Mouse (Mus musculus) liver, postnatal 0 days (tissue): ENCODE results near the gene Snx9. TPM values are rescaled to one million over a fixed set of nuclear protein-coding genes. Genes with fewer than 3 reads are reported as not detected.

Experiments
- ATAC-seq: fragments of 200-750 bp; cut with Nextera tagmentation; 2 replicates; pipeline ENCODE4 v1.8.0; 2017; ENCODE audit warnings: mild to moderate bottlenecking, moderate library complexity
- DNase-seq: peaks from one replicate; pipeline ENCODE4 v3.0.0-alpha.2; 2016
- H3K27ac ChIP-seq: fragments of 300-500 bp; sonication (generic); 2 replicates; pipeline ENCODE4 v1.5.1; 2014; ENCODE audit warnings: antibody characterized with exemption, moderate library complexity, mild to moderate bottlenecking, low read depth
- H3K27me3 ChIP-seq: fragments of 300-500 bp; sonication (generic); 2 replicates; pipeline ENCODE4 v1.6.1; 2014; ENCODE audit warnings: low read length, control low read depth, mixed read lengths; ENCODE audit not compliant: insufficient read depth
- H3K36me3 ChIP-seq: fragments of 300-500 bp; sonication (generic); replicated peaks from 2 replicates; pipeline ENCODE4 v1.6.1; 2014; ENCODE audit warnings: mild to moderate bottlenecking, control low read depth, low read length, moderate library complexity, mixed read lengths; ENCODE audit not compliant: insufficient read depth
- H3K4me1 ChIP-seq: fragments of 300-500 bp; sonication (generic); 2 replicates; pipeline ENCODE4 v1.6.1; 2014; ENCODE audit warnings: antibody characterized with exemption, mild to moderate bottlenecking, control low read depth; ENCODE audit not compliant: insufficient read depth
- H3K4me2 ChIP-seq: fragments of 300-500 bp; sonication (generic); 2 replicates; pipeline ENCODE4 v1.6.1; 2014; ENCODE audit warnings: low read depth, mild to moderate bottlenecking, low read length, moderate library complexity, mixed read lengths
- H3K4me3 ChIP-seq: fragments of 300-500 bp; sonication (generic); 2 replicates; pipeline ENCODE4 v1.5.1; 2014; ENCODE audit warnings: low read depth, low read length
- H3K9ac ChIP-seq: fragments of 300-500 bp; sonication (generic); replicated peaks from 2 replicates; pipeline ENCODE4 v1.6.1; 2014; ENCODE audit warnings: mild to moderate bottlenecking, moderate library complexity
- H3K9me3 ChIP-seq: fragments of 300-500 bp; sonication (generic); 2 replicates; pipeline ENCODE4 v1.6.1; 2016; ENCODE audit warnings: mild to moderate bottlenecking, control low read depth, low read length, mixed read lengths
- CTCF ChIP-seq: sonication (generic); IDR thresholded peaks from 2 replicates; pipeline ENCODE4 v1.5.1; 2016; ENCODE audit warnings: antibody characterized with exemption, low read depth
- EP300 ChIP-seq: IDR thresholded peaks from 2 replicates; pipeline ENCODE4 v1.6.1; 2016; ENCODE audit warnings: antibody characterized with exemption, low read depth, mild to moderate bottlenecking
- WGBS: fragments of 180-500 bp; shearing (Covaris S2); extraction: QIAGEN DNeasy Blood & Tissue Kit; methylation state at CpG from one replicate; pipeline ENCODE4 v1.1.7; 2014; ENCODE audit not compliant: insufficient replicate concordance; 5-methylcytosine and 5-hydroxymethylcytosine counted together
- polyA plus RNA-seq: library from polyadenylated mRNA; unstranded; fragments of >200 nt; fragmentation: Nextera tagmentation; extraction: Ambion mirVana; gene quantifications from 2 replicates; pipeline ENCODE4 v1.2.1, GENCODE M21; 2015

Gene Snx9
- polyA plus RNA-seq, 1 experiment from 2014 or later: 13.5 TPM

- TF ChIP-seq EP300 (no peak), CTCF (no peak)
- Histone ChIP-seq H3K27ac (peak overlapping the region; percentile 64), H3K27me3 (no peaks in the 10 kb centered on the region), H3K9me3 (no peaks in the 10 kb centered on the region), H3K4me1 (peaks cover 35% of the 10 kb centered on the region), H3K9ac (no peak overlapping the region; the same call in 1 of the 2 replicates), H3K4me2 (peak overlapping the region; percentile 38; the same call in 1 of the 2 replicates), H3K4me3 (no peak overlapping the region), H3K36me3 (no peaks in the 10 kb centered on the region)
- WGBS: 16% methylated on average over 3 of the region's 3 CpGs
- DNase-seq (peak; percentile 53), ATAC-seq (peak; percentile 58)
These were observed 11.2 kb upstream of the Snx9 start for GRCm38 (mm10) chr17:5829930-5830329.

DNA sequence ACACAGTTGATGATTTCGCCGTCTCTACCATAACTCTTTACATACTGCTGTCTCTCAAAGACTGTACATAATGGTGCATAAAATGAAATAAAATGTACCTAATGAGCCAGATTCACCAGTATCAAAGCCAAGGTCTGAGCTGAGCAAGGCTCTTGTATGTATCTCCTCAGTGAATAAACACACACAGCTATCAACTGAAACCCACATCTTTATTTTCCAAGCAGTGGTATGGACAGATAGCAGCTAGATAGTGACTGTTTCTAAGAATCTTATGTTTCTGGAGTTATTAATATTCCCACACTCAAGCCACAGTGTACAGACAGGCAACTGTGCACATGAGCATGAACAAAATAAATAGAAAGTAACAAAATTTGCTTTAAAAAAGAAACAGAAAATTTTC is 10.7 kb upstream of the Snx9 start:
- ATAC-seq (peak; percentile 66), DNase-seq (no peak)
- H3K9me3 ChIP-seq: no peaks in the 10 kb centered on the region
- no peak overlapping the region for H3K9ac ChIP-seq
- H3K27ac ChIP-seq: peak overlapping the region; percentile 64
- no peaks in the 10 kb centered on the region for H3K27me3 ChIP-seq
- no peaks in the 10 kb centered on the region for H3K36me3 ChIP-seq
- 47% methylated on average over 2 of the region's 2 CpGs for WGBS
- H3K4me2 ChIP-seq: peak overlapping the region; percentile 38; the same call in 1 of the 2 replicates
- no peak for TF ChIP-seq CTCF
- peak; percentile 79 for TF ChIP-seq EP300
- H3K4me1 ChIP-seq: peaks cover 35% of the 10 kb centered on the region
- no peak overlapping the region for H3K4me3 ChIP-seq

DNA sequence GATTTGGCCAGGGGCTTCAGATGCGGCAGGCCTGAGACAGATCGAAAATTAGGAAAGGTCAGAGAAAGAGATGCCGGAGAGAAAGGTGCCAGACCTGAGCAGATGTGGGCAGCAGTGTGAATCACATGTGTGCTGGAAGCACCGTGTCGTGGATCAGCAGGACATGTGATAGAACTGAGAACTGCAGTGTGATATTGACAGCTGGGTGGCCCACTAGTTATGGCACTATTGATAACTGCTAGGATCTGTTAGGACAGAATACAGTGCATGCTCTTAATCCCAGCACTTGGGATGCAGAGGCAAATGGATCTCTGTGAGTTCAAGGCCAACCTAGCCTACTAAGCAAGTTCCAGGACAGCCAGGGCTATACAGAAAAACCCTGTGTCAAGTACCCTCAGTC is 10.3 kb upstream of the Snx9 start:
- Histone ChIP-seq H3K4me1 (peaks cover 35% of the 10 kb centered on the region), H3K4me2 (no peak overlapping the region), H3K27ac (no peak overlapping the region), H3K27me3 (no peaks in the 10 kb centered on the region), H3K36me3 (no peaks in the 10 kb centered on the region), H3K9ac (no peak overlapping the region), H3K9me3 (no peaks in the 10 kb centered on the region), H3K4me3 (no peak overlapping the region)
- WGBS: 67% methylated on average over 5 of the region's 5 CpGs
- ATAC-seq: no peak
- TF ChIP-seq EP300 (no peak), CTCF (no peak)
- DNase-seq: no peak

DNA sequence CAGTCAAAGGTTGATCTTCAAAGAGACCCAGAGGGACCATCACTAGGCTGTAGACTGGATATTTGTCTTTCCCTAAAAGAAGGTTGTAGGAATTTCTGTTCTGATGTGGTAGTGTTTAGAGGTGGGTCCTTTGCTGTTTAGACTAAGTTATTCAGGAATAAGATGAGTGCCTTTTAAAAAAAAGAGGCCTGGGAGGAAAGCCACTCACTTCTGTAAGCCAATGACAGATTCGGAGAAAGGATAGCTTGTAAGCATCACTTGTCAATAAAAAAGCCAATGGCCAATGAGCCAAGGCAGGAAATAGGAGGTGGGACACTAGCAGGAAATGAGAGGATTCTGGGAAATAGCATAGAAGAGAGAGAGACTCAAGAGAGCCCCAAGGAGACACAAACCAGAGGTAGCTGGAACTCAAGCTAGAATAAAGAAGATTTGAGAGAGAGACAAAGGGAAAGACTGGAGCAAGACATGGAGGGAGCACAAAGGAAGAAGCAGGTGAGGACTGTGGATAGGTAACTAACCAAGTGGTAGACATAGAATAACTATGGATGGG is 9.8 kb upstream of the Snx9 start:
- H3K9ac ChIP-seq: no peak overlapping the region
- peaks cover 35% of the 10 kb centered on the region for H3K4me1 ChIP-seq
- TF ChIP-seq CTCF (no peak), EP300 (no peak)
- no peaks in the 10 kb centered on the region for H3K27me3 ChIP-seq
- no peak overlapping the region for H3K4me3 ChIP-seq
- H3K9me3 ChIP-seq: no peaks in the 10 kb centered on the region
- H3K27ac ChIP-seq: no peak overlapping the region
- H3K4me2 ChIP-seq: no peak overlapping the region
- H3K36me3 ChIP-seq: no peaks in the 10 kb centered on the region
- 84% methylated on average over 1 of the region's 1 CpGs for WGBS
- ATAC-seq: no peak
- no peak for DNase-seq

- no peak for TF ChIP-seq CTCF
- no peak for TF ChIP-seq EP300
- DNase-seq: no peak
- no peaks in the 10 kb centered on the region for H3K36me3 ChIP-seq
- no peak overlapping the region for H3K27ac ChIP-seq
- no peaks in the 10 kb centered on the region for H3K9me3 ChIP-seq
- H3K4me3 ChIP-seq: no peak overlapping the region
- ATAC-seq: no peak
- no peak overlapping the region for H3K4me2 ChIP-seq
- H3K27me3 ChIP-seq: no peaks in the 10 kb centered on the region
- WGBS: 88% methylated on average over 3 of the region's 3 CpGs
- H3K9ac ChIP-seq: no peak overlapping the region
- H3K4me1 ChIP-seq: peaks cover 23% of the 10 kb centered on the region
These were observed 7.0 kb upstream of the Snx9 start for GRCm38 (mm10) chr17:5834166-5834565.

GRCm38 (mm10) chr17:5834798-5835328 is 6.3 kb upstream of the Snx9 start:
- H3K27ac ChIP-seq: no peak overlapping the region
- TF ChIP-seq EP300 (no peak), CTCF (no peak)
- H3K4me3 ChIP-seq: no peak overlapping the region
- no peaks in the 10 kb centered on the region for H3K9me3 ChIP-seq
- no peaks in the 10 kb centered on the region for H3K36me3 ChIP-seq
- peaks cover 16% of the 10 kb centered on the region for H3K4me1 ChIP-seq
- ATAC-seq: no peak
- H3K9ac ChIP-seq: no peak overlapping the region
- no peaks in the 10 kb centered on the region for H3K27me3 ChIP-seq
- H3K4me2 ChIP-seq: no peak overlapping the region
- WGBS: 80% methylated on average over 3 of the region's 3 CpGs
- DNase-seq: no peak
